In the genomic region with DNA sequence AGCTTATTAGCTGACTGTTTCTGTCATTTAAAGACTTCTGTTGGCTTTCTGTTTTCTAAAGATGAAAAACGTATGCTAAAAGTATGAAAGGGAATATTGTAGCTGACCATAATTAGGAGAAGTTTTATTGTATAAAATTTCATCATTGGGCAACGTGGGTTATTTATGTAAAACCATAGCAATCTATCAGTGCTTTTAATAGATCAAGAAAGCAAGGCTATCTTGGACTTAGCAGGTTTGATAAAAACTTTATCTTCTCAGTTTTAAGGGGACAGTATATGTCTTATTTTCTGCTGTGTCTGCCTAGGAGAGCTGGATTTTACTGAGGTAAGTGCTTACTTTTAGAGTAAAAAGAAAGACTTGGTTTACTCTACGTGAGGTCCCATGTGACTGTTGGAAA, we compare ENCODE assay signal across 21 mouse cellular contexts. TPM values are rescaled to one million over a fixed set of nuclear protein-coding genes. Genes with fewer than 3 reads are reported as not detected.
DNase-seq lines count a peak whose midpoint lies in the region; ATAC-seq and TF ChIP-seq lines count a peak whose summit lies in the region.
"Had no signal": no experiment of that assay in that cellular context is flagged by ENCODE, and none has a peak within 500 bp of the region (broad histone marks: within the 10 kb centered on the region; RNA-seq: fewer than 3 reads in every experiment).

No protein-coding gene starts in this region.

- H3K9ac ChIP-seq in MEL (ENCODE audit: control insufficient read depth, low read depth, low read length, poor library complexity, severe bottlenecking), result peak overlapping the region; percentile 20
- H3K9ac ChIP-seq in hindbrain, embryonic 16.5 days (ENCODE audit: low read depth, low read length), result no peak overlapping the region

- H3K36me3 ChIP-seq in MEL (ENCODE audit: control insufficient read depth in 1 of 2, insufficient read depth in 2 of 2, low read length in 2 of 2) (peaks cover 11 to 62% of the 10 kb centered on the region in 2 experiments), macrophage (ENCODE audit: inconsistent target) (no peaks in the 10 kb centered on the region)
- H3K36me3 ChIP-seq in hindbrain, embryonic 16.5 days (ENCODE audit: control insufficient read depth, insufficient read depth, low read length), result no peaks in the 10 kb centered on the region

- H3K4me3 ChIP-seq in MEL (ENCODE audit: control insufficient read depth in 1 of 2, insufficient read depth in 1 of 2, low read depth in 2 of 2, low read length in 2 of 2), result peak overlapping the region in 1 of 2 experiments; percentile 15; a peak in 2 of 4 replicates
- no peak overlapping the region for H3K4me3 ChIP-seq in macrophage (ENCODE audit: inconsistent target)
- H3K4me3 ChIP-seq in hindbrain, embryonic 16.5 days (ENCODE audit: low read length), result no peak overlapping the region

- ATAC-seq in hindbrain, embryonic 16.5 days, result no peak
- ATAC-seq: Patski had no signal

- peak; percentile 51 for DNase-seq in A20 (ENCODE audit: low read depth, low spot score)
- no peak for DNase-seq in MEL (ENCODE audit: low read depth, low spot score)
- DNase-seq in right cerebral cortex, adult 2 months (ENCODE audit: low spot score in 2 of 2), result no peak
- DNase-seq in layer of hippocampus, adult 9-10 months (ENCODE audit: low spot score), result no peak
- DNase-seq: adrenal gland, adult 2 months; adrenal gland, adult 8-10 months; adrenal gland, postnatal 10 days; adrenal gland, postnatal 14 days; adrenal gland, postnatal 25 days; adrenal gland, postnatal 36 days; B cell, adult 2 months; cerebellum, adult 11 months; cerebellum, adult 11-12 months; cerebellum, adult 18-20 months; cerebellum, adult 2 months; cerebellum, adult 8-10 months had no signal

- peaks cover 41 to 58% of the 10 kb centered on the region in 2 experiments for H3K4me1 ChIP-seq in MEL (ENCODE audit: control insufficient read depth in 1 of 2, insufficient read depth in 2 of 2, low read length in 2 of 2)
- no peaks in the 10 kb centered on the region for H3K4me1 ChIP-seq in hindbrain, embryonic 16.5 days (ENCODE audit: control insufficient read depth, insufficient read depth, low read depth, low read length)

- no peak for TF ChIP-seq POLR2A in MEL (IDR thresholded peaks at IDR 0.05; ENCODE audit: control insufficient read depth in 1 of 2, insufficient read depth in 1 of 2, low read depth in 1 of 2, low read length in 2 of 2, poor library complexity in 1 of 2)

- TF ChIP-seq CTCF in MEL (IDR thresholded peaks at IDR 0.05 in 2 of 3, conservative IDR thresholded peaks at IDR 0.05 in 1 of 3; ENCODE audit: control insufficient read depth in 1 of 3, insufficient read depth in 1 of 3, low read depth in 2 of 3, low read length in 3 of 3, poor library complexity in 1 of 3, severe bottlenecking in 1 of 3), result no peak

- H3K9me3 ChIP-seq in MEL (replicated peaks; ENCODE audit: insufficient read depth, low read length), result no peaks in the 10 kb centered on the region
- H3K9me3 ChIP-seq in hindbrain, embryonic 16.5 days (ENCODE audit: control insufficient read depth, low read length), result no peaks in the 10 kb centered on the region
- H3K9me3 ChIP-seq: G1E had no signal

- peaks cover 55% of the 10 kb centered on the region for H3K79me2 ChIP-seq in MEL (ENCODE audit: control insufficient read depth, insufficient read depth, low read length, poor library complexity)
- H3K79me2 ChIP-seq in macrophage (ENCODE audit: inconsistent target), result peaks cover 32% of the 10 kb centered on the region

- no peak overlapping the region for H3K4me2 ChIP-seq in hindbrain, embryonic 16.5 days (ENCODE audit: low read length)

- H3K27ac ChIP-seq in MEL (ENCODE audit: control insufficient read depth, low read depth, low read length), result peak overlapping the region; percentile 80
- peak overlapping the region; percentile 12; the same call in 1 of the 2 replicates for H3K27ac ChIP-seq in macrophage
- no peak overlapping the region for H3K27ac ChIP-seq in hindbrain, embryonic 16.5 days (ENCODE audit: low read depth, low read length)

- no peaks in the 10 kb centered on the region for H3K27me3 ChIP-seq in MEL (ENCODE audit: control insufficient read depth in 1 of 2, insufficient read depth in 2 of 2, low read length in 2 of 2)
- H3K27me3 ChIP-seq in hindbrain, embryonic 16.5 days (replicated peaks; ENCODE audit: control insufficient read depth, insufficient read depth, low read length), result no peaks in the 10 kb centered on the region
- H3K27me3 ChIP-seq: CH12.LX, Patski had no signal

- peak in 1 of 2 experiments; percentile 19; a peak in 1 of 4 replicates for TF ChIP-seq EP300 in MEL (IDR thresholded peaks at IDR 0.05; ENCODE audit: low read depth in 1 of 2, low read length in 2 of 2)

- 88% methylated on average over 3 of the region's 3 CpGs for WGBS in macrophage (ENCODE audit: missing documents)
- WGBS in hindbrain, embryonic 16.5 days, result 93% methylated on average over 3 of the region's 3 CpGs

- no peak for TF ChIP-seq RAD21 in MEL (IDR thresholded peaks at IDR 0.05; ENCODE audit: low read depth, low read length)

TF ChIP-seq in MEL, 35 proteins besides CTCF, POLR2A, EP300 and RAD21:
- TF ChIP-seq USF1 (IDR thresholded peaks at IDR 0.05; ENCODE audit: low read depth, low read length) (0 out of 2 replicates have a peak, but pooled peaks have one; percentile 3), TCF12 (IDR thresholded peaks at IDR 0.05; ENCODE audit: low read depth, low read length) (0 out of 2 replicates have a peak, but pooled peaks have one; percentile 30), MEF2A (IDR thresholded peaks at IDR 0.05; ENCODE audit: extremely low read depth, insufficient replicate concordance, low read depth, low read length, poor library complexity, severe bottlenecking) (peak; percentile 64; the same call in 1 of the 2 replicates), GATA1 (IDR thresholded peaks at IDR 0.05; ENCODE audit: low read depth, low read length) (peak; percentile 53; the same call in 1 of the 2 replicates), NELFE (IDR thresholded peaks at IDR 0.05; ENCODE audit: low read depth, low read length) (no peak), ELF1 (IDR thresholded peaks at IDR 0.05; ENCODE audit: low read depth, low read length) (no peak), SIN3A (IDR thresholded peaks at IDR 0.05; ENCODE audit: low read length) (no peak), TAL1 (IDR thresholded peaks at IDR 0.05; ENCODE audit: low read length) (no peak), ETS1 (IDR thresholded peaks at IDR 0.05; ENCODE audit: low read depth, low read length) (0 out of 2 replicates have a peak, but pooled peaks have one; percentile 33), ZC3H11A (IDR thresholded peaks at IDR 0.05; ENCODE audit: low read depth, low read length) (no peak), RCOR1 (IDR thresholded peaks at IDR 0.05; ENCODE audit: low read depth, low read length) (peak; percentile 36; the same call in 1 of the 2 replicates), E2F4 (IDR thresholded peaks at IDR 0.05; ENCODE audit: borderline replicate concordance, low read depth, low read length) (no peak)

RNA-seq across cellular contexts. Expression of a gene that starts 14.2 kb away (rescaled TPM):
- 8.9 and 11.2 TPM in 2 replicates for total RNA-seq in MEL (2012; rRNA removed)
- polyA plus RNA-seq in MEL (2012; ENCODE audit: insufficient read depth in 1 of 2, insufficient read length in 2 of 2, low read depth in 1 of 2, low replicate concordance in 2 of 2, missing spikeins in 1 of 2), result 10 to 100 TPM; 24.8 to 67.1 TPM
- 10 to 100 TPM in 18 of 26 experiments, 1 to 10 TPM in 8; 4.6 to 31.8 (median 11.9) TPM for total RNA-seq in macrophage (2018; cell fraction: chromatin; rRNA removed)
- 1 to 10 TPM; 3.9 to 9.8 (median 5.3) TPM for total RNA-seq in macrophage (2018; cell fraction: cytosol; rRNA removed)
- total RNA-seq in macrophage (2018; cell fraction: nucleus; rRNA removed), result 10 to 100 TPM in 12 of 26 experiments, 1 to 10 TPM in 14; 4.4 to 32.4 (median 9.6) TPM
- 3.8 to 5.3 TPM (median 4.8 TPM) in 3 replicates for polyA plus RNA-seq in macrophage (2018)
- polyA plus RNA-seq in hindbrain, embryonic 16.5 days (2015; fragmentation: Nextera tagmentation; extraction: Ambion mirVana), result 6.0 and 6.2 TPM in 2 replicates
